Comparison of ENCODE assay signal across 14 mouse cellular contexts in the genomic region with DNA sequence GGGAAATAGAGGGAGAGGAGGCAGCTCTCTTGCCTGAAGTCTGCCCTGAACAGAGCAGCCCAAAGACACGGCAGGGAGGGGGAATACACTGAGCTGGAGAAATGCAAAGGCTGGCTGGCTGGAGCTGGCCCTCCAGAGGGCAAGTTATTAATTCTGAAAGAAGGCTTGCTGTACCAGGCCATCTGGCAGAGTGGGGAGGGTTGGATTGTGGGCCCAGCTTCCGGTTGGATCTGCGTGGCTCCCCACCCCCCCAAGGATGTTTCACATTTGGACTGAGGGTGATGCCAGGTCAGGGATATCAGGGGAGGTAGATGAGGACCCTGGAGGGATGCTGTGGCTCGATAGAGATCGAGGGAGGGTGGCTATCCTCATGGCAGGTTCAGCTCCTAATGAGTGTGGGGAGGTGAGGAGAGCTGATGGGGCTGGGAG.
A peak's percentile ranks its signal among the peaks of the same experiment; 100 is the strongest.
DNase-seq lines count a peak whose midpoint lies in the region; ATAC-seq lines count a peak whose summit lies in the region.
"Had no signal": no experiment of that assay in that cellular context is flagged by ENCODE, and none has a peak within 500 bp of the region (broad histone marks: within the 10 kb centered on the region; RNA-seq: fewer than 3 reads in every experiment).

No protein-coding gene starts in this region.

- peak; percentile 74 for ATAC-seq in forebrain, embryonic 16.5 days
- ATAC-seq in midbrain, embryonic 12.5 days (ENCODE audit: low FRiP score, low read depth): peak; percentile 83
- ATAC-seq: intestine, postnatal 0 days had no signal

- no peaks in the 10 kb centered on the region for H3K9me3 ChIP-seq in forebrain, embryonic 16.5 days (ENCODE audit: control insufficient read depth, low read length)
- H3K9me3 ChIP-seq in midbrain, embryonic 12.5 days: no peaks in the 10 kb centered on the region
- H3K9me3 ChIP-seq: heart, embryonic 15.5 days; liver, embryonic 15.5 days had no signal

- H3K4me3 ChIP-seq in forebrain, embryonic 16.5 days (replicated peaks; ENCODE audit: low read length): no peak overlapping the region
- no peak overlapping the region for H3K4me3 ChIP-seq in midbrain, embryonic 12.5 days
- H3K4me3 ChIP-seq: heart, embryonic 15.5 days; liver, embryonic 15.5 days; myocyte had no signal

- no peaks in the 10 kb centered on the region for H3K36me3 ChIP-seq in forebrain, embryonic 16.5 days (ENCODE audit: control insufficient read depth, insufficient read depth)
- no peaks in the 10 kb centered on the region for H3K36me3 ChIP-seq in midbrain, embryonic 12.5 days
- H3K36me3 ChIP-seq: heart, embryonic 15.5 days; liver, embryonic 15.5 days had no signal

- no peak overlapping the region for H3K9ac ChIP-seq in forebrain, embryonic 16.5 days (replicated peaks; ENCODE audit: low read depth, low read length)
- H3K9ac ChIP-seq in midbrain, embryonic 12.5 days (replicated peaks): no peak overlapping the region
- H3K9ac ChIP-seq: heart, embryonic 15.5 days; liver, embryonic 15.5 days had no signal

- peak overlapping the region; percentile 16 for H3K27ac ChIP-seq in forebrain, embryonic 16.5 days (ENCODE audit: low read length)
- peak overlapping the region; percentile 75 for H3K27ac ChIP-seq in midbrain, embryonic 12.5 days (replicated peaks)
- H3K27ac ChIP-seq: heart, embryonic 15.5 days; liver, embryonic 15.5 days had no signal

- peak; percentile 47 to 55 for DNase-seq in cerebellum, postnatal 14 days
- no peak for DNase-seq in cerebellum, adult 8-10 months
- DNase-seq in Muller cell, postnatal 12 days (ENCODE audit: inconsistent ontology term): peak; percentile 28
- DNase-seq in ovary, adult 18-20 months (ENCODE audit: low spot score): no peak
- no peak for DNase-seq in adrenal gland, adult 18-20 months (ENCODE audit: low spot score in 2 of 2)
- DNase-seq in right cerebral cortex, adult 2 months (ENCODE audit: low spot score in 2 of 2): no peak
- DNase-seq: adrenal gland, postnatal 10 days; lung, postnatal 4 days had no signal

- no peak overlapping the region for H3K4me2 ChIP-seq in forebrain, embryonic 16.5 days (ENCODE audit: low read length)
- H3K4me2 ChIP-seq in midbrain, embryonic 12.5 days (replicated peaks): 0 out of 2 replicates have a peak overlapping the region, but pooled peaks have one; percentile 7
- H3K4me2 ChIP-seq: heart, embryonic 15.5 days; liver, embryonic 15.5 days had no signal

- H3K4me1 ChIP-seq in forebrain, embryonic 16.5 days (replicated peaks; ENCODE audit: control insufficient read depth, insufficient read depth, low read length): peaks cover 31% of the 10 kb centered on the region
- H3K4me1 ChIP-seq in midbrain, embryonic 12.5 days: peaks cover 30% of the 10 kb centered on the region
- H3K4me1 ChIP-seq: heart, embryonic 15.5 days had no signal

- H3K27me3 ChIP-seq in forebrain, embryonic 16.5 days (replicated peaks; ENCODE audit: control insufficient read depth, insufficient read depth, low read length): no peaks in the 10 kb centered on the region
- peaks cover 40% of the 10 kb centered on the region for H3K27me3 ChIP-seq in midbrain, embryonic 12.5 days
- H3K27me3 ChIP-seq: heart, embryonic 15.5 days; liver, embryonic 15.5 days had no signal

- whole genome bisulfite sequencing in forebrain, embryonic 16.5 days: 6% methylated on average over 5 of the region's 5 CpGs
- WGBS in midbrain, embryonic 12.5 days: 35% methylated on average over 5 of the region's 5 CpGs

Comparison
In these comparisons a context has a peak if more than half of its experiments do, and no peak if none do; other contexts are left out.
1. DNase-seq: peak in cerebellum, postnatal 14 days (2 of 2) and Muller cell, postnatal 12 days (single experiment); none in cerebellum, adult 8-10 months (single experiment), ovary, adult 18-20 months (single experiment), adrenal gland, adult 18-20 months (0 of 2) and right cerebral cortex, adult 2 months (0 of 2).